Mouse (Mus musculus): ENCODE measurements around the gene Rad51d. TPM values are rescaled to one million over a fixed set of nuclear protein-coding genes. Genes with fewer than 3 reads are reported as not detected.

Rad51d gene
- polyA plus RNA-seq, 1 experiment from 2014 or later = 15.1 TPM

GRCm38 (mm10) chr11:82862638-82863037 lies 27.8 kb downstream of the Rad51d start:
- no peak overlapping the region for H3K27ac ChIP-seq
- peaks cover 14% of the 10 kb centered on the region; the same call in 1 of the 2 replicates for H3K4me1 ChIP-seq (replicated peaks)
- WGBS = 89% methylated on average over 9 of the region's 9 CpGs
- no peaks in the 10 kb centered on the region for H3K27me3 ChIP-seq (ENCODE audit: insufficient read depth, poor library complexity, severe bottlenecking)
- H3K4me3 ChIP-seq = no peak overlapping the region
- no peaks in the 10 kb centered on the region for H3K36me3 ChIP-seq
- DNase-seq (ENCODE audit: low spot score) = no peak
- H3K9me3 ChIP-seq = no peaks in the 10 kb centered on the region

GRCm38 (mm10) chr11:82861558-82861957 lies 28.9 kb downstream of the Rad51d start:
- H3K36me3 ChIP-seq = no peaks in the 10 kb centered on the region
- 0 out of 2 replicates have a peak overlapping the region, but pooled peaks have one; percentile 23 for H3K27ac ChIP-seq
- H3K4me3 ChIP-seq = no peak overlapping the region
- DNase-seq (ENCODE audit: low spot score) = no peak
- H3K4me1 ChIP-seq (replicated peaks) = peaks cover 9% of the 10 kb centered on the region; the same call in 1 of the 2 replicates
- WGBS = 72% methylated on average over 8 of the region's 8 CpGs
- no peaks in the 10 kb centered on the region for H3K9me3 ChIP-seq
- H3K27me3 ChIP-seq (ENCODE audit: insufficient read depth, poor library complexity, severe bottlenecking) = no peaks in the 10 kb centered on the region

GRCm38 (mm10) chr11:82860759-82861158 lies 29.7 kb downstream of the Rad51d start:
- 83% methylated on average over 6 of the region's 6 CpGs for whole genome bisulfite sequencing
- H3K9me3 ChIP-seq = no peaks in the 10 kb centered on the region

GRCm38 (mm10) chr11:82857307-82857848 lies 33.0 kb downstream of the Rad51d start:
- Histone ChIP-seq H3K9me3 (no peaks in the 10 kb centered on the region), H3K36me3 (no peaks in the 10 kb centered on the region), H3K27ac (no peak overlapping the region), H3K27me3 (ENCODE audit: insufficient read depth, poor library complexity, severe bottlenecking) (no peaks in the 10 kb centered on the region), H3K4me1 (replicated peaks) (peaks cover 20% of the 10 kb centered on the region; the same call in 1 of the 2 replicates), H3K4me3 (no peak overlapping the region)
- 78% methylated on average over 13 of the region's 13 CpGs for WGBS
- DNase-seq (ENCODE audit: low spot score) = no peak

More at GRCm38 (mm10) chr11:82860759-82861158, 29.7 kb downstream of the Rad51d start:
- DNase-seq (ENCODE audit: low spot score) = no peak
- Histone ChIP-seq H3K36me3 (no peaks in the 10 kb centered on the region), H3K27me3 (ENCODE audit: insufficient read depth, poor library complexity, severe bottlenecking) (no peaks in the 10 kb centered on the region), H3K4me3 (no peak overlapping the region), H3K27ac (no peak overlapping the region), H3K4me1 (replicated peaks) (peaks cover 10% of the 10 kb centered on the region; the same call in 1 of the 2 replicates)

- H3K27ac ChIP-seq = no peak overlapping the region
- no peaks in the 10 kb centered on the region for H3K9me3 ChIP-seq
- H3K36me3 ChIP-seq = no peaks in the 10 kb centered on the region
- 68% methylated on average over 10 of the region's 10 CpGs for WGBS
- DNase-seq (ENCODE audit: low spot score) = no peak
- H3K4me1 ChIP-seq (replicated peaks) = peaks cover 14% of the 10 kb centered on the region; the same call in 1 of the 2 replicates
- no peak overlapping the region for H3K4me3 ChIP-seq
- no peaks in the 10 kb centered on the region for H3K27me3 ChIP-seq (ENCODE audit: insufficient read depth, poor library complexity, severe bottlenecking)
These were observed 34.4 kb downstream of the Rad51d start for GRCm38 (mm10) chr11:82856032-82856431.

GRCm38 (mm10) chr11:82855327-82855973 lies 35.0 kb downstream of the Rad51d start:
- H3K36me3 ChIP-seq = no peaks in the 10 kb centered on the region
- H3K4me3 ChIP-seq = no peak overlapping the region
- H3K4me1 ChIP-seq (replicated peaks) = peaks cover 20% of the 10 kb centered on the region
- 79% methylated on average over 9 of the region's 9 CpGs for WGBS
- no peak for DNase-seq (ENCODE audit: low spot score)
- H3K27me3 ChIP-seq (ENCODE audit: insufficient read depth, poor library complexity, severe bottlenecking) = no peaks in the 10 kb centered on the region
- H3K27ac ChIP-seq = peak overlapping the region; percentile 50
- H3K9me3 ChIP-seq = no peaks in the 10 kb centered on the region

GRCm38 (mm10) chr11:82854111-82854510 lies 36.3 kb downstream of the Rad51d start:
- H3K9me3 ChIP-seq = no peaks in the 10 kb centered on the region
- H3K27me3 ChIP-seq (ENCODE audit: insufficient read depth, poor library complexity, severe bottlenecking) = no peaks in the 10 kb centered on the region
- H3K36me3 ChIP-seq = no peaks in the 10 kb centered on the region
- peaks cover 30% of the 10 kb centered on the region for H3K4me1 ChIP-seq (replicated peaks)
- no peak for DNase-seq (ENCODE audit: low spot score)
- WGBS = 92% methylated on average over 6 of the region's 6 CpGs
- no peak overlapping the region for H3K4me3 ChIP-seq
- no peak overlapping the region for H3K27ac ChIP-seq

GRCm38 (mm10) chr11:82852958-82853357 lies 37.5 kb downstream of the Rad51d start:
- 89% methylated on average over 7 of the region's 7 CpGs for WGBS
- Histone ChIP-seq H3K9me3 (no peaks in the 10 kb centered on the region), H3K36me3 (no peaks in the 10 kb centered on the region), H3K4me3 (no peak overlapping the region), H3K4me1 (replicated peaks) (peaks cover 30% of the 10 kb centered on the region), H3K27me3 (ENCODE audit: insufficient read depth, poor library complexity, severe bottlenecking) (no peaks in the 10 kb centered on the region), H3K27ac (no peak overlapping the region)
- no peak for DNase-seq (ENCODE audit: low spot score)

GRCm38 (mm10) chr11:82852540-82852939 lies 37.9 kb downstream of the Rad51d start:
- no peak overlapping the region for H3K27ac ChIP-seq
- no peak overlapping the region for H3K4me3 ChIP-seq
- peaks cover 30% of the 10 kb centered on the region for H3K4me1 ChIP-seq (replicated peaks)
- 85% methylated on average over 10 of the region's 10 CpGs for WGBS
- no peaks in the 10 kb centered on the region for H3K9me3 ChIP-seq
- H3K27me3 ChIP-seq (ENCODE audit: insufficient read depth, poor library complexity, severe bottlenecking) = no peaks in the 10 kb centered on the region
- H3K36me3 ChIP-seq = no peaks in the 10 kb centered on the region
- DNase-seq (ENCODE audit: low spot score) = no peak

GRCm38 (mm10) chr11:82852115-82852514 lies 38.3 kb downstream of the Rad51d start:
- H3K27ac ChIP-seq = no peak overlapping the region
- no peak for DNase-seq (ENCODE audit: low spot score)
- peaks cover 34% of the 10 kb centered on the region for H3K4me1 ChIP-seq (replicated peaks)
- no peaks in the 10 kb centered on the region for H3K36me3 ChIP-seq
- no peak overlapping the region for H3K4me3 ChIP-seq
- no peaks in the 10 kb centered on the region for H3K9me3 ChIP-seq
- H3K27me3 ChIP-seq (ENCODE audit: insufficient read depth, poor library complexity, severe bottlenecking) = no peaks in the 10 kb centered on the region
- 88% methylated on average over 11 of the region's 11 CpGs for WGBS

- Histone ChIP-seq H3K4me3 (no peak overlapping the region), H3K36me3 (no peaks in the 10 kb centered on the region), H3K9me3 (no peaks in the 10 kb centered on the region), H3K27ac (peak overlapping the region; percentile 2), H3K4me1 (replicated peaks) (peaks cover 42% of the 10 kb centered on the region), H3K27me3 (ENCODE audit: insufficient read depth, poor library complexity, severe bottlenecking) (peaks cover 4% of the 10 kb centered on the region; the same call in 1 of the 2 replicates)
- no peak for DNase-seq (ENCODE audit: low spot score)
- 72% methylated on average over 5 of the region's 5 CpGs for WGBS
These were observed 40.2 kb downstream of the Rad51d start for GRCm38 (mm10) chr11:82850259-82850658.

- Histone ChIP-seq H3K9me3 (no peaks in the 10 kb centered on the region), H3K27me3 (ENCODE audit: insufficient read depth, poor library complexity, severe bottlenecking) (peaks cover 8% of the 10 kb centered on the region; the same call in 1 of the 2 replicates), H3K27ac (no peak overlapping the region), H3K36me3 (no peaks in the 10 kb centered on the region), H3K4me3 (no peak overlapping the region), H3K4me1 (replicated peaks) (peaks cover 46% of the 10 kb centered on the region)
- DNase-seq (ENCODE audit: low spot score) = no peak
- 38% methylated on average over 6 of the region's 6 CpGs for WGBS
These were observed 42.8 kb downstream of the Rad51d start for GRCm38 (mm10) chr11:82847571-82848000.

- Histone ChIP-seq H3K36me3 (no peaks in the 10 kb centered on the region), H3K9me3 (no peaks in the 10 kb centered on the region), H3K4me1 (replicated peaks) (peaks cover 46% of the 10 kb centered on the region), H3K27me3 (ENCODE audit: insufficient read depth, poor library complexity, severe bottlenecking) (peaks cover 8% of the 10 kb centered on the region; the same call in 1 of the 2 replicates), H3K4me3 (no peak overlapping the region), H3K27ac (no peak overlapping the region; the same call in 1 of the 2 replicates)
- WGBS = 71% methylated on average over 3 of the region's 3 CpGs
- DNase-seq (ENCODE audit: low spot score) = no peak
These were observed 43.5 kb downstream of the Rad51d start for GRCm38 (mm10) chr11:82846938-82847337.
